ENCODE assay signal across 8 mouse cellular contexts in the genomic region with DNA sequence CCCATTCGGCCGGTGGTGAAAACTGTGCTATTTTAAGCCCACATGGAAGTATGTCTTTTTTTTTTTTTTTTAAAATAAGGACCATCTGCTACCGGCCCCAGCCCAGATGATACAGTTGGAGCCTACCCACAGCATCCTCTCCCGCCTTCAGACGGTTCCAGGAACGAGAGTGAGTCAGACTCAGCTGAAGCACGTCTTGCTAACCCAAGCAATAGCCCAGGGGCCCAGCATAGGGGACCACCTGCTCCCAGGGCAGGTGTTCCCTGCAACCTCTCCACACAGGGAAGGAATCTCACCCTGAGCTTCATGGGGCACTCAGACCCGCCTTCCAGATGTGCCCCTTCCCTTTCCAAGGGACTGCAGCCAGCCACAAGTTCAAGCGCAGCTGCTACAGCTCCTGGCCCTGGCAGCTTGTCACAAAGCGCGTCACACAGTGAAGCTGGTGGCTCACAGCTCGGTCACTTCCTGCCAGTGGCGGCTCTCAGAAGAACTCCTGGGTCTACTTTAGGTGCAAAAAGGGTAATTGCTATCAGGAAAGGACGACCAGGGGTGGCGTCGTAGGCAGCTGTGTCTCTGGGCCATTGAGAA.
DNase-seq lines count a peak whose midpoint lies in the region; ATAC-seq and TF ChIP-seq lines count a peak whose summit lies in the region.

No protein-coding gene starts in this region.

- H3K9me3 ChIP-seq in heart, embryonic 13.5 days = no peaks in the 10 kb centered on the region

- TF ChIP-seq CTCF in brain, embryonic 14.5 days (IDR thresholded peaks at IDR 0.05; ENCODE audit: borderline replicate concordance, extremely low read depth, insufficient read depth, insufficient read length) = no peak

- H3K27ac ChIP-seq in heart, embryonic 13.5 days (replicated peaks) = peak overlapping the region; percentile 78; the same call in 1 of the 2 replicates

- no peak overlapping the region for H3K4me3 ChIP-seq in heart, embryonic 13.5 days

- no peaks in the 10 kb centered on the region for H3K27me3 ChIP-seq in heart, embryonic 13.5 days (replicated peaks)

- peak; percentile 71 to 74 for DNase-seq in cerebellum, postnatal 10 days
- DNase-seq in brain, embryonic 14.5 days (ENCODE audit: low read depth) = peak; percentile 62
- DNase-seq in left cerebral cortex, adult 8-10 months (ENCODE audit: low spot score in 2 of 2) = peak; percentile 32 to 80
- DNase-seq in right cerebral cortex, adult 18-20 months = peak; percentile 79
- no peak for DNase-seq in adrenal gland, adult 8-10 months
- no peak for DNase-seq in urinary bladder, postnatal 4 days (ENCODE audit: low spot score in 2 of 2)

- ATAC-seq in cerebellum, adult (ENCODE audit: insufficient number of reproducible peaks, low FRiP score, low TSS enrichment) = no peak
- ATAC-seq in heart, embryonic 13.5 days (ENCODE audit: extremely low read depth, insufficient number of reproducible peaks, low FRiP score, low TSS enrichment) = no peak

- H3K4me2 ChIP-seq in heart, embryonic 13.5 days = no peak overlapping the region

- H3K4me1 ChIP-seq in heart, embryonic 13.5 days = peaks cover 28% of the 10 kb centered on the region

- WGBS in heart, embryonic 13.5 days = 44% methylated on average over 16 of the region's 16 CpGs

- TF ChIP-seq POLR2A in brain, embryonic 14.5 days (IDR thresholded peaks at IDR 0.05; ENCODE audit: borderline replicate concordance, extremely low read depth, insufficient read depth, insufficient read length, poor library complexity, severe bottlenecking) = no peak

- H3K9ac ChIP-seq in heart, embryonic 13.5 days = no peak overlapping the region

- H3K36me3 ChIP-seq in heart, embryonic 13.5 days = no peaks in the 10 kb centered on the region

Comparison
In these comparisons a context has a peak if more than half of its experiments do, and no peak if none do; other contexts are left out.
1. DNase-seq: peak in cerebellum, postnatal 10 days (2 of 2), brain, embryonic 14.5 days (single experiment), left cerebral cortex, adult 8-10 months (2 of 2) and right cerebral cortex, adult 18-20 months (single experiment); none in adrenal gland, adult 8-10 months (single experiment) and urinary bladder, postnatal 4 days (0 of 2).